Mouse (Mus musculus) cortical plate, adult 2 months (tissue): ENCODE results near the gene Enpp6. TPM values are rescaled to one million over a fixed set of nuclear protein-coding genes. Genes with fewer than 3 reads are reported as not detected.

Experiments used
- H3K27ac ChIP-seq: fragments of 200-500 bp; 2 replicates; pipeline ENCODE4 v1.5.1; 2012; ENCODE audit warnings: low read length, control low read depth, inconsistent platforms; ENCODE audit not compliant: insufficient read depth
- H3K4me1 ChIP-seq: fragments of 200-500 bp; 2 replicates; pipeline ENCODE4 v1.6.1; 2011; ENCODE audit warnings: low read length; ENCODE audit not compliant: control insufficient read depth, insufficient read depth
- H3K4me3 ChIP-seq: fragments of 200-500 bp; 2 replicates; pipeline ENCODE4 v1.5.1; 2011; ENCODE audit warnings: mild to moderate bottlenecking, low read length, control low read depth; ENCODE audit not compliant: insufficient read depth
- CTCF ChIP-seq: fragments of 200-500 bp; IDR thresholded peaks from 2 replicates; pipeline ENCODE4 v1.5.1; 2011; ENCODE audit warnings: mild to moderate bottlenecking, control low read depth, low read length; ENCODE audit not compliant: insufficient read depth; ENCODE audit errors: extremely low read depth
- POLR2A ChIP-seq: fragments of 200-500 bp; IDR thresholded peaks from 2 replicates; pipeline ENCODE4 v1.6.1; 2011; ENCODE audit warnings: mild to moderate bottlenecking, low read length, control low read depth; ENCODE audit not compliant: insufficient read depth; ENCODE audit errors: extremely low read depth
- polyA plus RNA-seq: library from polyadenylated mRNA; depleted of rRNA; stranded (reverse); fragments of >200 nt; gene quantifications from 2 replicates; pipeline ENCODE4 v1.2.3, GENCODE M21; 2012; rRNA removed

The Enpp6 gene
- polyA plus RNA-seq, 1 experiment: 14.4 TPM

DNA sequence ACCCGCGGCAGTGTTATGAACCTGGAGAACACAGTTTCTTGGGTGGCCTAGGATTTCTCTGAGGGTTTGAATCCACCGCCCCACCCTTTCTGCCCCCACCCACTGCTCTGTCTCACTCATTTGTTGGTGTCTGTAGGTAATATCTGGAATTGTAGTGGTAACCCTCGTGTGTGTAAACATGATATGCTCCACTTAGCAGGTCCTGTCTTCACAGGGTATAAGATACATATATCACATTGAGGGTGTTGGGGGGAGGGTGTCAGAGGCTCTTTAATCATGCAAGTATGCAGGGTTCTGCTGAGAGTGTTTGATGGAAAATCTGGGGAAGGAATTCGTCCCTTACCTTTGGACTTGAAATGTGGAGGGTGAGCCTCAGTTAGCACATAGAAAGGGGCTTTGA lies 149.4 kb downstream of the Enpp6 start:
- TF ChIP-seq CTCF (no peak), POLR2A (no peak)
- H3K4me1 ChIP-seq: no peaks in the 10 kb centered on the region
- H3K4me3 ChIP-seq: no peak overlapping the region
- no peak overlapping the region for H3K27ac ChIP-seq

GRCm38 (mm10) chr8:47145258-47145657 lies 158.6 kb downstream of the Enpp6 start:
- no peak for TF ChIP-seq CTCF
- H3K27ac ChIP-seq: no peak overlapping the region
- no peak overlapping the region for H3K4me3 ChIP-seq
- H3K4me1 ChIP-seq: no peaks in the 10 kb centered on the region

Other genes starting within 250 kb of the Enpp6 start
- 27.1 and 30.4 TPM in 2 replicates for gene Irf2, start 247.2 kb upstream of the Enpp6 start, polyA plus RNA-seq